Mouse (Mus musculus) heart, postnatal 0 days (tissue): ENCODE measurements around the gene Tcaf1. TPM values are rescaled to one million over a fixed set of nuclear protein-coding genes. Genes with fewer than 3 reads are reported as not detected.
A peak's percentile ranks its signal among the peaks of the same experiment; 100 is the strongest.

Source experiments
- ATAC-seq: fragments of 200-750 bp; cut with Nextera tagmentation; 2 replicates; pipeline ENCODE4 v1.8.0; 2017; ENCODE audit warnings: low read depth, moderate number of reproducible peaks, moderate library complexity; ENCODE audit not compliant: insufficient read depth
- DNase-seq: peaks from one replicate; pipeline ENCODE4 v3.0.0-alpha.2; 2016; ENCODE audit warnings: low spot score
- H3K27ac ChIP-seq: fragments of 300-500 bp; sonication (generic); 2 replicates; pipeline ENCODE4 v1.5.1; 2014; ENCODE audit warnings: low read depth, mild to moderate bottlenecking
- H3K27me3 ChIP-seq: fragments of 300-500 bp; sonication (generic); 2 replicates; pipeline ENCODE4 v1.6.1; 2014; ENCODE audit warnings: low read length, mixed read lengths; ENCODE audit not compliant: control insufficient read depth, insufficient read depth
- H3K36me3 ChIP-seq: fragments of 300-500 bp; sonication (generic); replicated peaks from 2 replicates; pipeline ENCODE4 v1.6.1; 2014; ENCODE audit warnings: low read length, mixed read lengths; ENCODE audit not compliant: control insufficient read depth, insufficient read depth
- H3K4me1 ChIP-seq: fragments of 300-500 bp; sonication (generic); 2 replicates; pipeline ENCODE4 v1.6.1; 2014; ENCODE audit warnings: antibody characterized with exemption; ENCODE audit not compliant: control insufficient read depth, insufficient read depth
- H3K4me2 ChIP-seq: fragments of 300-500 bp; sonication (generic); 2 replicates; pipeline ENCODE4 v1.6.1; 2014; ENCODE audit warnings: low read depth, mild to moderate bottlenecking, low read length, moderate library complexity
- H3K4me3 ChIP-seq: fragments of 300-500 bp; sonication (generic); 2 replicates; pipeline ENCODE4 v1.5.1; 2014; ENCODE audit warnings: low read depth, low read length
- H3K9ac ChIP-seq: fragments of 300-500 bp; sonication (generic); replicated peaks from 2 replicates; pipeline ENCODE4 v1.6.1; 2014; ENCODE audit warnings: low read depth, low read length, mixed read lengths
- H3K9me3 ChIP-seq: fragments of 300-500 bp; sonication (generic); replicated peaks from 2 replicates; pipeline ENCODE4 v1.6.1; 2016; ENCODE audit warnings: low read length; ENCODE audit not compliant: control insufficient read depth
- CTCF ChIP-seq: IDR thresholded peaks from 2 replicates; pipeline ENCODE4 v1.5.1; 2016; ENCODE audit warnings: antibody characterized with exemption, control low read depth, low read depth
- EP300 ChIP-seq: IDR thresholded peaks from 2 replicates; pipeline ENCODE4 v1.6.1; 2016; ENCODE audit warnings: antibody characterized with exemption, low read depth
- WGBS: fragments of 180-500 bp; shearing (Covaris S2); extraction: QIAGEN DNeasy Blood & Tissue Kit; methylation state at CpG from one replicate; pipeline ENCODE4 v1.1.7; 2014; 5-methylcytosine and 5-hydroxymethylcytosine counted together
- polyA plus RNA-seq: library from polyadenylated mRNA; unstranded; fragments of >200 nt; fragmentation: Nextera tagmentation; extraction: Ambion mirVana; gene quantifications from 2 replicates; pipeline ENCODE4 v1.2.1, GENCODE M21; 2015
- total RNA-seq: library from RNA; depleted of rRNA; stranded (reverse); fragments of >200 nt; gene quantifications from 2 replicates; pipeline ENCODE4 v1.2.3, GENCODE M21; 2014; ENCODE audit warnings: low replicate concordance

The Tcaf1 gene
- total and polyA plus RNA-seq, 2 experiments from 2014 or later = 24.8 to 35.7 TPM

DNA sequence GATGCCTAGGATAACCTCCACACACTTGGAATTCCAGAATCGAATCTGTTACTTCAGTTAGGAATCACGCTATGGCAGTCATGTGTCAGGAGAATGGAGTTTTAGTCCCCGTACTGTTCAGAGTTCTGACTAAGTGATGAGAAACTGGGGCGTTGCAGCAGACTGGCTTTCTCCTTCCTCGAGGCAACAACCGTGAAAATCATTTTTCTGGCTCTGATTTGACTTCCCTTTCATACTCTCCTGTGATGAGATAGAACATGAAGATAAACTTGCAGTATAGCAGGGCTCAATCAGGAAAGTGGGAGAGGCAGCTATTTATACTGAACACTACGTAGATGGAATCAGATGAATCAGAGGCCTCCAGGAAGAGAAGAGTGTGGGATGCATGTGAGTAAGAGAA is 29.8 kb downstream of the Tcaf1 start:
- Histone ChIP-seq H3K4me2 (no peak overlapping the region), H3K27me3 (no peaks in the 10 kb centered on the region), H3K9me3 (no peaks in the 10 kb centered on the region), H3K4me1 (no peaks in the 10 kb centered on the region), H3K27ac (no peak overlapping the region), H3K36me3 (peaks cover 54% of the 10 kb centered on the region), H3K4me3 (no peak overlapping the region), H3K9ac (no peak overlapping the region)
- TF ChIP-seq CTCF = no peak
- no peak for TF ChIP-seq EP300
- 74% methylated on average over 7 of the region's 7 CpGs for WGBS
- no peak for ATAC-seq
- DNase-seq = no peak

DNA sequence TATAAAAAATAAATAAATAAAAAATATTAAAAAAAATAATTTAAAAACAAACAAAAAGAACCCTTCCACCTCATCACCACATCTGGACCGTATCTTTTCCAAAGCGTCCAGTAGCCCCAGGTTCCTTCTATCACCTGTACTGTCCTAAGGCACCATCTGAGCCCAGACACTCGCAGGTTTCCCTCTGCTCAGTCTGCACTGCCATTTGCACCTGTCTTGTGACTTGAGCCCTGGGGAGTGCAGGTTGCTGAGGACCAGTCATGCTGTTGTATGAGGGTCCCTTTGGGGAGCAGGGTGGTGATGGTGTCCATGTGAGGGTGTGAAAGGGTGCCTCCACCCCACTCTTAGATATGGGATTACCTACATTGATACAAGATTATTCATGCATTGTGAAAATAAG is 33.9 kb downstream of the Tcaf1 start:
- no peaks in the 10 kb centered on the region for H3K4me1 ChIP-seq
- DNase-seq = no peak
- peaks cover 82% of the 10 kb centered on the region for H3K36me3 ChIP-seq
- H3K4me3 ChIP-seq = no peak overlapping the region
- no peak for ATAC-seq
- H3K27me3 ChIP-seq = no peaks in the 10 kb centered on the region
- no peak overlapping the region for H3K9ac ChIP-seq
- H3K27ac ChIP-seq = no peak overlapping the region
- no peak for TF ChIP-seq EP300
- TF ChIP-seq CTCF = no peak
- WGBS = 98% methylated on average over 3 of the region's 3 CpGs
- no peak overlapping the region for H3K4me2 ChIP-seq
- no peaks in the 10 kb centered on the region for H3K9me3 ChIP-seq

DNA sequence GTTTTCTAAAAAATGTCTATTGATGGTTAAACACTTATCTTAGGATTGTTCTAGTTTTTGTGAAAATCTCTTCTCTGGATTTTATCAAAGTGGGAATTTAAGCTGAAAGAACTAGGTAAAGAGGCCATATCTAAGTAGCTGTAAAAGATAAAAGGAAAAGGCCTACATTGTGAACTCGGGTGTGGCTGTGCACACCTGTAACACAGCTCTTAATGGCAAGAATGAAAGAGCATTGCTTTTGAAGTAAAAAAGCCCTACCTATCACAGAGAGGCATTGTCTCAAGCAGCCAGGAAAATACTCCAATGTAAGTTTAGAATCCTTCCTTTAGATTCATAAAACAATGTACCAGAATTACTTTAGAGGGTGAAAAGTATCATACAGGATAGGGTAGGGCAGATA is 38.1 kb downstream of the Tcaf1 start:
- Histone ChIP-seq H3K9ac (no peak overlapping the region), H3K9me3 (no peaks in the 10 kb centered on the region), H3K27ac (no peak overlapping the region), H3K36me3 (peaks cover 59% of the 10 kb centered on the region), H3K4me2 (no peak overlapping the region), H3K4me1 (no peaks in the 10 kb centered on the region), H3K4me3 (no peak overlapping the region), H3K27me3 (no peaks in the 10 kb centered on the region)
- ATAC-seq (no peak), DNase-seq (no peak)
- WGBS = 70% methylated on average over 1 of the region's 1 CpGs
- TF ChIP-seq EP300 (no peak), CTCF (no peak)

DNA sequence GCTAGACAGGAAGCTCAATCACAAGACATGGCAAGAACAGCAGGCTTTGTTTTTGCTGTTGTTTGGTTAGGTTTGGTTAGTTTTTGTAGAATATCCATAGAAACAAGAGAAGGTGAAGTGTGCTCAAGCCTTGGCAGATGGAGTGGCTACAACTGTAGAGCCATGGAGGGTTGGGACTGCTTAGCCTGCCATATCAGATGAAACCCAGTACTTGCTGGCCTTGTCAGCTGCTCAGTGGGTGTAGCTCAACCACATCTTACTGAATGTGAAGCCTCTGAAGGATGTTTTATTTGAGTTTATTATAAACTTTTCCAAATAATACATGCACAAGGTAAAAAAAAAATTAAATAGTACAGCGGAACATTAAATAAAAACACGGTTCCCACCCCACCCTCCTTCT is 42.2 kb downstream of the Tcaf1 start:
- DNase-seq (no peak), ATAC-seq (no peak)
- Histone ChIP-seq H3K27me3 (no peaks in the 10 kb centered on the region), H3K36me3 (peaks cover 18% of the 10 kb centered on the region), H3K4me2 (no peak overlapping the region), H3K4me1 (no peaks in the 10 kb centered on the region), H3K9me3 (no peaks in the 10 kb centered on the region), H3K4me3 (no peak overlapping the region), H3K27ac (no peak overlapping the region), H3K9ac (no peak overlapping the region)
- WGBS = 89% methylated on average over 2 of the region's 2 CpGs
- TF ChIP-seq EP300 (no peak), CTCF (no peak)

DNA sequence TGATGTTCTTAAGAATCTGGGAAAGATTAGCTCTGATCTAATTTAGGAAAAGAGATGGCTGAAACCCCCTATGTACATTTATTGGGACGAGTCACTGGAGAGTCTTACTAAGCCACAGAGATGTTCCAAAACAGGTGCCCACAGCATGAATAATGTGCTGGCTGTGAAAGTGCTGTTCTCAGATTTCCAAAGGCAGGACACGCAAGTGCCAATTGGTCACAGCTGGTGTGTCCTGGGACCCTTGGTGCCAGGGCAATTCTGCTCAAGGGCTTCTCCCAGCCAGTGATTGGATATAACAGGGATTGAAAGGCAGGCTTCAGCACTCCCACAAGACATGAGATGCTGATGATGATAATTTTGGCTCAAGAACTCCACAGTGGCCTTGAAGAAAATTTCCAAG is 48.1 kb downstream of the Tcaf1 start:
- Histone ChIP-seq H3K27ac (no peak overlapping the region), H3K4me3 (no peak overlapping the region), H3K27me3 (no peaks in the 10 kb centered on the region), H3K4me1 (no peaks in the 10 kb centered on the region), H3K36me3 (no peaks in the 10 kb centered on the region), H3K9ac (no peak overlapping the region), H3K4me2 (no peak overlapping the region), H3K9me3 (no peaks in the 10 kb centered on the region)
- TF ChIP-seq CTCF (no peak), EP300 (no peak)
- WGBS = 54% methylated on average over 2 of the region's 2 CpGs
- DNase-seq (no peak), ATAC-seq (no peak)

DNA sequence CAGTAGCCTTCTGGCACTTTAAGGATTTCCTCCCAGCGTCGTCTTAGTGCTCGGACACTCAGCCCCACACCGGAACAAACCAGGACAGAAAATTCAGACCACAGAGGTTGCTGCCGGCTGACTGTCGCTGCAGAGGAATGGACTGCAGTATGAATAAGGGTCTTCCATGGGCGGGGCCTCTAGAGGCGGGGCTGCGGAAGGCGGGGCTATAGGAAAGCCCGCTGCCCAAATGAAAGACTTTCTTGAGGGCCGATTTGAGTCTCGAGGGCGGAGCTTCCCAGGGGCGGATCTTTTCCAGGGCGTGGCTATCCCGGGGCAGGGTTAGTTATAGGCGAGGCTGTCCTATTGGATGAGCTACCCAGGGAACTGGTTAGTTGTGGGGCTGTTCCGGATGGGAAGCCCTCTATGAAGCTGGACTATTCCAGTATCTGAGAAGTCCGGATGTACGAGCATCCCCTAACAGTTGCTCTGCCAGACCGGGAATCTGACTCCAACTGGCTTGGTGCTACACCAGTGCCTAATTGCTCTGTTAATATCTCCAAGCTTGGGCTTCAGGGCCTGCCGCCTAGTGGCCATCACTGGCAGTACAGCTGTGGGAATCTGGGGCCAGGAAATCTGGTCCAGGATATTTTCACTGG is 64.9 kb downstream of the Tcaf1 start, which contains the start of gene Tcaf2:
Gene Tcaf2 (minus strand): TSS at position 343 of the 638 bp plus-strand sequence.
- DNase-seq = peak; percentile 84

More for the DNA sequence above, 64.9 kb downstream of the Tcaf1 start, which contains the start of gene Tcaf2:
- WGBS = 0% methylated on average over 23 of the region's 23 CpGs
- H3K27me3 ChIP-seq = no peaks in the 10 kb centered on the region
- ATAC-seq = peak; percentile 99
- H3K4me3 ChIP-seq = peak within 1 kb of the TSS; percentile 47
- H3K9ac ChIP-seq = 0 out of 2 replicates have a peak within 1 kb of the TSS, but pooled peaks have one; percentile 14
- H3K27ac ChIP-seq = no peak within 1 kb of the TSS
- no peaks in the 10 kb centered on the region for H3K36me3 ChIP-seq
- H3K4me2 ChIP-seq = peak within 1 kb of the TSS; percentile 62
- no peaks in the 10 kb centered on the region for H3K4me1 ChIP-seq
- TF ChIP-seq CTCF (peak; percentile 91), EP300 (no peak)
- no peaks in the 10 kb centered on the region for H3K9me3 ChIP-seq
